Mouse (Mus musculus) erythroid progenitor cell, adult 5-6 weeks (primary cell): ENCODE measurements around the gene Spef1. TPM values are rescaled to one million over a fixed set of nuclear protein-coding genes. Genes with fewer than 3 reads are reported as not detected.
"Not testable (repeated sequence)": the region's sequence is repeated elsewhere in the genome, so short reads cannot be mapped to it uniquely, and the experiment has no call there.

ENCODE experiments used
- ATAC-seq: replicated peaks from 2 replicates; pipeline ENCODE4 v1.8.0; 2016; ENCODE audit warnings: moderate number of reproducible peaks, mild to moderate bottlenecking, moderate TSS enrichment, inconsistent platforms; ENCODE audit not compliant: poor library complexity, low FRiP score, severe bottlenecking
- total RNA-seq, 2 experiments: library from RNA; stranded (forward) in 1 of 2; stranded (reverse) in 1 of 2; fragments of 150-400 nt in 1 of 2; fragments of 186-747, 209-891 nt in 1 of 2; gene quantifications; 2 replicates each; pipeline versions ENCODE4 v1.2.3 to v1.2.4; 2015 to 2017; ENCODE audit warnings: low replicate concordance in 2 of 2

Gene Spef1
- total RNA-seq (2015; ENCODE audit: low replicate concordance) (4.6 and 4.7 TPM in 2 replicates), total RNA-seq (2017; ENCODE audit: low replicate concordance) (4.1 and 6.4 TPM in 2 replicates)

DNA sequence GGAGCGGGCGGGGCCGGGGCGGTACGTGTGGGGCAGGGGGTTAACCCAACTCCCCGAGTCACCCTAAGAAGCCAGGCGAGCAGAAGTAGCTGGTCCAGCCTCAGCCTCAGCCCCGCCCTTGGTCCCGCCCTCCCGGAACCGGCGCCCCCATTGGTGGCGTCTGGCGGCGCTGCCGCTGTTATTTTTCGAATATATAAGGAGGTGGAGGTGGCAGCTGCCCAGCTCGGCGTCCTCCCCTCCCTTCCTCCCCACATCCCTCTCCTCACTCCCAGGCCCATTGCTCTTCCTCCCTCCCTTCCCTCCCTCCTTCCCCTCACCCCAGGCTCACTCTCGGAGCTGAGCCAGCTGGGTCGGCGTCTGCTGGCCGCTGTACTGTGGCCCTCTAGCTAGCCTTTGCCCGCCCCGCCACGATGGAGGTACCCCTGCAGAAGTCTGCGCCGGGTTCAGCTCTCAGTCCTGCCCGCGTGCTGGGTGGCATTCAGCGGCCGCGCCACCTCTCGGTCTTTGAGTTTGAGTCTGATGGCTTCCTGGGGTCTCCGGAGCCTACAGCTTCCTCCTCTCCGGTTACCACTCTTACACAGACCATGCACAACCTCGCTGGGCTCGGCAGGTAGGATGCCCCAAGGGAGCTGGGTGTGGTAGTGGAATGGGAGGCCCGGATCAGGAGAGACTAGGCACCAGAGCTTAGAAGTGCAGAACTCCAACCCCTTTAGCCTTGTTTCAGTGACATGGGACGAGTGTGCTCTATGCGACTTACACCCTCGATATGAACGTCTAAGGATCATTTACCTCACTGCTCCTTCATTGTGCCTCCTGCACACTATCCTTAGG is at the start of gene Spef1, which contains the start of gene Cdc25b:
TSS of gene Spef1 (minus strand) at position 512 of the 831 bp plus-strand sequence.
TSS of gene Cdc25b (plus strand) at position 179 of the 831 bp plus-strand sequence.
- ATAC-seq = peak; percentile 78

DNA sequence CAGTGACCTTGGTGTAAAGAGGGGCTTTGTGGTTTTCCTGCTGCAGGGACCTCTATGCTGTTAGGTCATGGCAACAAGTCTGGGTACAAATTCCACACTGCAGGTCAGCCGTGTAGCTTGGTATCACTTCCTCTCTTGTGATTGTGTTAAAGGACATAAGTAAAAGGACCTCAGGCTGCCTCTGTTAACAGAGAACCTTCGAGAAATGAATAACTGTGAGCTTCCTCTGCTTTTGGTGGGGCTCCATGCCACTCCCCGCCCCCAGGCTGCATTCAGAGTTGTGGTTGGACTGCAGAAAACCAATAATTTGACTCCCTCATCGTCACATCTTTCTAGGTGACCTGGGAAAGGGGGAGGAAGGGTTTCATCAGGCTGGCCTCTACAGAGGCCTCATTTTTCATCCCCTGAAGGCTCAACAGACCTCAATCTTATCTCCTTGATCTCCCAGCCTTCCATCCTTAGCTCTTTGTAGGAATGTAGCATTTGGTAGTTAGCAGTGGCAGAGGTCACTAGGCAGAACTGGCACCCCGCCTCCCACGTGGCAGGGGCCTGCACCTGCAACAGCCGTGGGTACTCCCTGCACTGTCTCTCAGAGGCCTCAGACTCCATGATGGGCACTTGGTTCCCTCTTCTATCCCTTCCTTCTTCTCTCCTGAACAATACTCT is 48.0 kb upstream of the Spef1 start:
- ATAC-seq = 0 out of 2 replicates have a peak, but pooled peaks have one; percentile 13

DNA sequence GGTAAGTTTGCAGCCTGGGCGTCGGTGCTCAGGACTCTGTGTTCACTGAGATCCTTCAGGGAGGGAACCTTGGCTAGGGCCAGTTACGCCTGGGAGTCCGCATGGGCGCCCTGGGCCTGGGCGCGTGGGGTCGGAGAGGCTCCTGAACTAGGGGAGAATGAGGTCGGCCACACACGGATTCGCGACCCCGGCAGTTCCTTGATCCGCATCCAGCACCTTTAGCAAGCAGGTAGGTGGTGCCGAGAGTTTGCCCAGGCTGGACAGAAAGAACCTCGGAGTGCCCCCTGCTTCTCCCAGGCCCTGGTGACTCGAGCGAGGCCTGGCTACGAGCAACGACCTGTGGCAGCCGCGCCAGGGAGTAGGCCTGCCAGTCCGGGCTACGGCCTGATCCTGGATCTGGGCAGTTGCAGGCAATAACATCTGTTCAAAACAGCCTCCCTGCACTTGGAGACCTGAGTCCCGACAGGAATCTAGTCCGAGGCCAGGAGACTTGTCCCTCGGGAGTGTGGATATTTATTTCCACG is 47.1 kb upstream of the Spef1 start:
- ATAC-seq = peak; percentile 58

DNA sequence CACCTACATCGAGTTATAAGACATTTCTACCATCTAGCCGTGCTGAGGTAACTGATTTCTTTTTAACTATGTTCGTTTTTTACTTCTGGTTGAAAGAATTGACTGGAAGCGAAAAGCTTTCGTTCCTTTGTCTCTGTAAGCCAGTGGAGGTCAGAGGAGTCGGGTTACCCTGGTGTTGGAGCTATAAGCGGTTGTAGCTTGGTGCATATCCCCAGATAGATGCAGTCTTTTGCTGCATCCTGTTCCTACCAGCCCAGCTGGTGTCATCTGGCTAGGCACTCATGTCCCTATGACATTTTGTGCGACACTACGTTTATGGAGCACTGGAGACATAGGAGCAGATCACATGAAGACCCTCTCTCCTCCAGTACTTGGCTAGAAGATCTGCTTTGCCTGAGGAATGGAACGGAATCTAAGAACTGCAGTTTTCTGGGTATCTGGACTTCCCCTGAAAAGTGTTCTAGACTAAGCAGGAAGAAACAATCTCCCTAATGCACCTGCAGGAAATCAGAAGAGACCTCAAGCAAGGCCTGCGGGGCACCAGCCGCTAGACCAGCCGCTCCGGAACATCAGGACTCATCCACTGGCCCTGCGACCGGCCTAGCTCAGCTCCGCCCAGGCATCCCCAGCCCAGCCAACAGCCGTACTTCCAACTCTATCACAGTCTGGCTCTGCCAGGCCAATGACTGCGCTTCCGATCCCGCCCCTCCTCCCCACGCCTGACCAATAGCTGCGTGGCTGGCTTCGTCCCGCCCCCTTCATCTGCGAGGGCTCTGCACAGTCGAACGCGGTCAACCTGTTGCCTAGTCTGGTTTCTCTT is 46.4 kb upstream of the Spef1 start, which contains the start of gene Mavs:
TSS of gene Mavs (plus strand) at position 757 of the 820 bp plus-strand sequence.
- peak; percentile 91 for ATAC-seq

DNA sequence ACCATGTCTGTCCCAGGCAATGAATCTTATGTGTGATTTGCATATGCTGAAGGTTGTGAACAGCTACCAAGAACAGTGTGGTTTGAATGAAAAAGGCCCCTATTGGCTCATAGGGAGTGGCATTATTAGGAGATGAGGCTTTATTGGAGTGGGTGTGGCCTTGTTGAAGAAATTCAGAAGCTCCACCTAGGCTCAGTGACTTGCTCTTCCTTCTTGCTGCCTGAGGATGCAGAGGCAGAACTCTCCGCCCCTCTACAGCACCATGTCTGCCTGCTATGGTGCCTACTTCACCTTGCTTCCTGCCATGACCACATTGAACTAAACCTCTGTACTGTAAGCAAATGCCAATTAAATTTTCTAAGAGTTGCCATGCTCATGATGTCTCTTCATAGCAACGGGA is 45.5 kb upstream of the Spef1 start:
- peak; percentile 78 for ATAC-seq

DNA sequence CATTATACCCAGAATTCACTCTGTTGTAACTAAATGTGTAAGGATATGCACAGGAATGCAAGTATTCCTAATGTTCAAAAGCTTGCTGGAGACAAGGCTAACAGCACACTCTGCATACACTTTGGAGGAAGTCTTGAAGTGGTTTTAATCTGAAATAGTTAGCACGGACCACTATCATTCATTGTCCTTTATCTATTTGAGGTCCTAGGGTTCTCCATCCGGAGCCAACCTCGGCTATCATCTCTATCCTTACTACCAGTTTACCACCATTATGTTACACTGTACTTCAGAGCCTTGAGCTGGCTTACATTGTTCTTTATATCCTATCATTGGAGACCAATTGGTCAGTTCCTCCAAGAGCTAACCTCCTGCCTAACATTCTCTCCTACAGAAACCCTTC is 40.2 kb upstream of the Spef1 start:
- ATAC-seq = no peak

DNA sequence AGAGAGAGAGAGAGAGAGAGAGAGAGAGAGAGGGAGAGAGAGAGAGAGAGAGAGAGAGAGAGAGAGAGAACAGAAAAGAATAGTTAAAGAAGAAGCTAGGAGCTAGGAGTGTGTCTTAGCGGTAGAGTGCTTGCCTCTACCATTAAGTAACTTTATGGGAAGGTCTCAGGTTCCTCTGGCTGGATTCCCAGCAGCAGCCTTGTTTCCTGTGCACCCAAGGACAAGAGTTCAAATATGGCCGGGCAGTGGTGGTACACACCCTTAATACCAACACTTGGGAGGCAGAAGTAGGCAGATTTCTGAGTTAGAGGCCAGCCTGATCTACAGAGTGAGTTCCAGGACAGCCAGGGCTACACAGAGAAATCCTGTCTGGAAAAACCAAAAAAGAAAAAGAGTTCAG is 39.6 kb upstream of the Spef1 start:
- not testable (repeated sequence) for ATAC-seq

DNA sequence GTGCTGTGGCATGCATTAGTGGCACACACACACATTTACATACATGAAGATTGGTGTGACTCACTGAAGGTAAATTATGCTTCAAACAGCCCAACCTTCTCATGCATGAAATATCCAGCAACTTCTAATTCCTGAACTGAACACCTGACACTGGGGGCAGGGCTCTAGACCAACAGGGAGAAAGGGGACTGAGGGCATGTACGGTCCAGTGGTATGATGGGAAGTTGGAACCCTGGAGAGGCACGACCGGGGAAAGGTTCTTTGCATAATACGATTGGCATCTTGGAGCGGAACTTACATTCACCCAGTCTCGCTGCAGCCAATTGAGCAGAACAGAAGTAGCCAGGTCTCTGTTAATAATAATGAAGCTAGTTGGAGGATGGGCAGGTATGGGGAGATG is 38.1 kb upstream of the Spef1 start:
- ATAC-seq = no peak

DNA sequence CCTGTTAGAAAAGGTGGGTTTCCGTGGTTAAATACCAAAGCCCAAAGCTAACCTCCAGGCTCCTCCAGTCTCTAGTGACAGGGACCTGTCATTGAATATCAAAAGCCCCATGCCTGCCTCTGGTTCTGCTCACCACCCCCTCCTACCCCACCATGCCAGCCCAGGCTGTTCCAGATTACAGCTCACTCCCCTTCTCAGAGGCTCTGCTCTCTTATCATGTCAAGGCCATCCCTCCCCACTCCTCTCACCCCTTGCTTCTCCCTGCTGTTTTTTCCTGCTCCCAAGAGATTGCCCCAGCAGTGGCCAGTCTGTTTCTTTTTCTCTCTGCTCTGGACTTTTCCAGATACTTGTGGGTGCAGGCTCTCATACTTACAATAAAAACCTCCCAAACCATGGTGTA is 36.5 kb upstream of the Spef1 start:
- ATAC-seq = peak; percentile 94

DNA sequence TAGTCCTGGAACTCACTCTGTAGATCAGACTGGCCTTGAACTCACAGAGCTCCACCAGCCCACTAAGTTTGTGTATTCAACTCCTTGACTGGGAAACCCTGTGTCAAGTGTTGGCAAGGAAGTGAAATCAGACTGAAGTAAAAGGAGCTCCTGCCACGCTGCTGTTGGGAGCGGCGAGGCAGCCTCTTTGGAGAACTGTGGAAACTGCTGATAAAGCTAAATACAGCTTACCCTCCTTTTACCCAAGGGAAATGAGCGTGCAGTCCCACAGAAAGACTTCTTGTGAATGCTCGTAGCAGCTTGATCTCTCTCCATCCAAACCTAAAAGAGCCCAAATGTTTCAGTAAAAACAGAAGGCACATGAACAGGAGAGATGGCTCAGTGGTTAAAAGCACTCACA is 35.5 kb upstream of the Spef1 start:
- ATAC-seq = peak; percentile 72

DNA sequence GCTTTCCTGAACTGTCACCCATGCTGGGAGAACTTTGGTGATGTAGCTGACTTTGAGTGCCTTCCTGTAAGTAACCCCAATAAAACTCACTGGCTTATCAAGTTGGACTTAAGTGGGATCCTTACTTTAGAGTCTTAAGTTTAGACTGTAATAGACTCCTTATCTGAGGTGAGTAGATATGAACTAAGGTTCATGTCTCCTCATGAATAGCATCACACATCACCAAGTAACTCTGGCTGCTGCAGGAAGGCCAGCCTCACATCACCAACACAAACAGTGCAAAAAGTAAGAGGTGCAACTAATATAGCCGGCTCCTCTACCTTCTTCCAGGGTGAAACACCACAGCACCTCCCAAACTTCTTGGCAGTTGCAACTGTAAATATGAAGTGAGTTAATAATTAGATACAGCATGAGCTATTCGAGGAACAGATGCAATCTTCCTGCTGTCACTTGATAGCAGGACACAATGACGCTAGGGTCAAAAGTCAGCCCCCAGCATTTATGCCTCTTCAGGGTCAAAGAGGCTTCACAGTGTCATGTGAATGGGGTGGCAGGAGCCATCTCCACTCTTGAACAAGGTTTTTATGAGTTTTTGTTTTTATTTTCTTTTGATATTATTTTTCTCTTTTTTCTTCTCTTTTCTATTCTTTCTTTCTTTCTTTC is 34.9 kb upstream of the Spef1 start:
- ATAC-seq = no peak

DNA sequence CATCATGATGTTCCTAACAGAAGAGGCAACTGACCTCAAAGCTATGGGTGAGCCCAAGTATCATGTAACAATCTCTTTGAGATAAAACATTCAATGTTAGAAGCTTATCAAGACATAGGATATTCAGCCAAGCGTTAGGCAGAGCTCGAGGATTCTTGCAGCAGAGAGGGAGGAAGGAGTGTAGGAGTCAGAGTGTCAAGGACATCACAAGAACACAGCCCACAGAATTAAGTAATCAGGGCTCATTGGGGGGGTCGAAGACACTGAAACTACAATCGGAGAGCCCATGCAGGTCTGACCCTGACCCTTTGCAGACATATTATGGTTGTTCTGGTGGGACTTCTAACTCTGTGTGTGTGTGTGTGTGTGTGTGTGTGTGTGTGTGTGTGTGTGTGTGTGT is 32.9 kb upstream of the Spef1 start:
- ATAC-seq = no peak

DNA sequence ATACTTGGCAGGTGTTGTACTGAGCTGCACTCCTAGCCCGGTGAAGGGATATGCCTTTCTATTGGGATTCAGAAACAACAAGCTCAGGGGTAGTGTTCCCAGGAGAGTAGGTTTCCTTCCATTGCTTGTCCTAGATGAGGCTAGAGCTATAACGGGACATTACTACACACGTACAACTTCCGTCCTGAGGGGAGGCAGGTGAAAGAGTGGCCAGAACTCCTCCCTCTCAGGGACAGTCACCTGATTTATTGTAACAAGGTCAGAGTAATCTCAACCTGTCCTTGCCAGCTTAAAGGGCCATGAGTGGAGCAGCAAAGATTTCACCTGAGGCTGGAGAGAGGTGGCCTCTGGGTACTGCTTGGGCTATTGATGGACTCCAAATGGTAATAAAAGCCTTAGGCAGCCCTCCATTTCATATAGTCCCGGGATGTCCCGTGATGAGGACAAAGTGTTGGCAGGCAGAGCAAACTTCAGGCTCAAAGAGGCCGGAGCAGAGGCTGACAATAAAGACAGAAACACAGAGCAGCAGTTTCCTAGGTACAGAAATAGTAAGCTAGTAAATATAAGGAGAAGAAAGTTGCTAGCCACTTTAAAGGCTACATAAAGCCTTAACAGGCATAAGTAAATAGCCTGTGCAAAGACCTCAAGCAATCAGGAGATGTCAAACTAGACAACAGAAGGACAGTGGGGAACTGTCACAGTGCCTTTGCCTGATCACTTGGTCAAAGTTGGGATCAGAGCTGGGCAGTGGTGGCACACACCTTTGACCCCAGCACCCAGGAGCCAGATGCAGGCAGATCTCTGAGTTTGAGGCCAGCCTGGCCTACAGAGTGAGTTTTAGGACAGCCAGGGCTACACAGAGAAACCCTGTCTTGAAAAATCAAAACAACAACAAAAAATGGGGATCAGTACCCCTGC is 29.1 kb upstream of the Spef1 start:
- ATAC-seq = no peak

DNA sequence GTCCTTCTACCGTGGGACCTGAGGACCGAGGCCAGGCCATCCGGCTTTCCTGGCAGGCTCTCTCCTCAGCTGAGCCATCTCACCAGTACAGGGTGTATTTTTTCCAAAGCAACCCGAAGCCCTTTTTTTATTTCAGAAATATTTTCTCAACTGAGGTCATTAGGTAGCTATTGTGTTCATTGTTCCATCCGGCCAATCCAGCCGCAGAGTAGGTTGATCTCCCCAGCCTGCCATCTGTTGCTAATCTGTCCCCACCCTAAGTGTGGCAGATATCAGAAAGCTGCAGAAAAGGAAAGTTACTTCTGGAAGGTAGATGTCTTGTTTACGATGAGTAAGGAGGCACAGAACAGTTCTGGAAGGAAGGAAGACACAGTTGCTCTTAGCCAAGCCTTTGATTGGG is 26.7 kb upstream of the Spef1 start:
- peak; percentile 67 for ATAC-seq

DNA sequence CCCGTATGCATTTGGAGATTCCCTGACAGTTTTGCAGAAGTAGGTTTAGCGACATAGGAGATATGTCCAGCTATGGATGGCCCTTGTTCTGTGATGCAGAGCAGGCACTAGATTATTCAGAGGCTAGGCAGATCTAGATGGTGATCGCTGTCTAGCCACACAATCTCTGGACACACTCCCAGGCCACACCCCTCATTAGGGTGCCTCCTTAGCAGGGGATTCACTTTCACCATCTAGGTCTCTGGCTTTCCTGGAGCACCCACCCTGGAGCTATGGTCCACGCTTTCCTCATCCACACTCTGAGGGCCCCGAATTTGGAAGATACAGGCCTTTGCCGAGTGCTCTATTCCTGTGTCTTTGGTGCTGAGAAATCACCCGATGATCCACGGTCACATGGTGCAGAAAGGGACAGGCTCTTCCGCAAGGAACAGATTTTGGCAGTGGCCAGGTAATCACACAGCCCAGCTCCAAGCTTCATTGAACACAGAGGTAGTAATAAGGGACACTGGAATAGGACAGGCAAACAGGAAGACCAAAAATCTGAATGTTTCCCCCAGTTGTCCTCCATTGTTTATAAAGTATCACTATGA is 24.0 kb upstream of the Spef1 start:
- ATAC-seq = no peak

DNA sequence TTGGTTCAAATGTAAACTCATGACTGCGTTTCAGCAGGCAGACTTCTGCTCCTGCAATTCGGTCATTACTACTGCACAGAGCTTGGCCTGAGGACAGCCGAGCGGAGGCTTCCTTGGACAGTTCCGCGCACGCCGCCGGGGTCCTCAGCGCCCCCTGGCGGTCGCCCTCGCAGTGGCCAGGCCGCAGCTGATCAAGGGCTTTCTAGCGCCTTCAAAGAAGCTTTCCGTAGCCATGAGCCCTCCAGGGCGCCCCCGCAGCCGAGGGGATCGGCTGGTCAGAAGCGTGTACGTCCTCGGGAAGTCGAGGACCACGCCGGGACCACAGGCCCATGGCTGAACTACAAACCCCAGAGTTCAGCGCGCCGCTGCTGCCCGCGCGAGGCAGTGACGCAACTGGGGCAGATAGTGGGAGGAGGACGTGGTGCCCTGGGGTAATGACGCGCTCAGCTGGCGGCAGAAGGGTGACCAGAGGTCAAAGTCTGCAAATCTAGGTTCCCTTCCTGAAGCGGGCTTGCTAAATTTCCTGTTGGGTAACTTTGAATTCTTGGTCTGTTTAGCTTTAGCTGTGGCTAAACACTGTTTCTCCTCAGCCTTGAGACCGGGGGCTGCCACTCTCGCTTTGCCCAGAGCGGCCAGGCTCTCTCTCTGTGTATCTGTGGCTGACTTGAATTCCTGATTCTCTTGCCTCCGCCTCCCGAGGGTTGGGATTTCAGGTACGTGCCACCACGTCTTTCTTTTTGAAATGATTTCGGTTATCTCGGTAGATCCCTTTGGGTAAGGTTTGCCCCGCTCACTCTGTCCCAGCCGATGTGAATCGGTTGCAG is 23.1 kb upstream of the Spef1 start:
- ATAC-seq = peak; percentile 76

DNA sequence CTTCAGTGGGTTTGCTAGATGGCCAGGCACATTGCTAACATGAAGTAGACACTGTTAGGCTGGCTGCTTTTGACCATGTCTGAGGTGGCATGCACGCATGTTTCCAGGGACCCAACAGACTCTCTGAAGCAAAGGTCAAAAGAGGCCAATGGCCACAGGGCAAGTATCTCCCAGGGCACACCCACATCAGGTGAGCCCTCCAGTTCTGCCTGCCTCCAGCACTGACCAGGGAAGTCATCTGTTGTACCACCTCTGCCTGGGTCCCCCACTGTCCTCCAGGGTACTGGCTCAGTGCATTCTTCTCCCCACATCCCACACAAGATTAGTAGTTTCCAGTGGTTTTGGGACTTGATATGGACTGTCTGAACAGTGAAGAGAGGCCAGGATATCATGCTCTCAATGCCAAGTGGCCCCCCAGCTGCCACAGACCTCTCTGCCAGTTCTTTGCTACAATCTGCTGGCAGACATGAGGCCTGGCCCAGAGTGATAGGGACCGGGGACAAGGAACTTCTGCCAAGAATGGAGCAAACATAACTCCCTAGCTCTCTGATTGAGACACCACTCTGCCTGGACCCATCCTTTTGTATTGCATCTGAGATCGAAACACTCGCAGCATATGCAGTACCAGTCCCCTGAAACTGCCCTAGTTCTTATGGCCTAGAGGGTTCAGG is 22.2 kb upstream of the Spef1 start:
- peak; percentile 36 for ATAC-seq
